Mouse (Mus musculus) thymus, adult 2 months (tissue): ENCODE results near the gene Trim62.

Experiments used
- CTCF ChIP-seq: fragments of 200-500 bp; IDR thresholded peaks from 2 replicates; pipeline ENCODE4 v1.5.1; 2012; ENCODE audit warnings: mild to moderate bottlenecking, control low read depth, low read length, moderate library complexity, borderline replicate concordance; ENCODE audit not compliant: control insufficient read depth, poor library complexity, insufficient read depth; ENCODE audit errors: extremely low read depth
- POLR2A ChIP-seq: fragments of 200-500 bp; IDR thresholded peaks from 2 replicates; pipeline ENCODE4 v1.6.1; 2012; ENCODE audit warnings: mild to moderate bottlenecking, low read length, control low read depth, moderate library complexity; ENCODE audit not compliant: control insufficient read depth, poor library complexity, insufficient read depth; ENCODE audit errors: extremely low read depth

- TF ChIP-seq CTCF (no peak), POLR2A (no peak)
Measured at GRCm38 (mm10) chr4:128947326-128947933, 64.0 kb downstream of the Trim62 start.
